Mouse (Mus musculus) midbrain, embryonic 12.5 days (tissue): ENCODE data around the gene Capg. TPM values are rescaled to one million over a fixed set of nuclear protein-coding genes. Genes with fewer than 3 reads are reported as not detected.

ENCODE experiments used
- ATAC-seq: fragments of 200-750 bp; cut with Nextera tagmentation; 2 replicates; pipeline ENCODE4 v1.8.0; 2017; ENCODE audit warnings: low read depth, moderate TSS enrichment, moderate library complexity; ENCODE audit not compliant: low FRiP score
- H3K27ac ChIP-seq: fragments of 300-500 bp; sonication (generic); replicated peaks from 2 replicates; pipeline ENCODE4 v1.5.1; 2016; ENCODE audit warnings: mild to moderate bottlenecking
- H3K27me3 ChIP-seq: fragments of 300-500 bp; sonication (generic); 2 replicates; pipeline ENCODE4 v1.6.1; 2016; ENCODE audit warnings: mild to moderate bottlenecking
- H3K36me3 ChIP-seq: fragments of 300-500 bp; sonication (generic); 2 replicates; pipeline ENCODE4 v1.6.1; 2016
- H3K4me1 ChIP-seq: fragments of 300-500 bp; sonication (generic); 2 replicates; pipeline ENCODE4 v1.6.1; 2016
- H3K4me2 ChIP-seq: fragments of 300-500 bp; sonication (generic); replicated peaks from 2 replicates; pipeline ENCODE4 v1.6.1; 2016; ENCODE audit warnings: mild to moderate bottlenecking, moderate library complexity
- H3K4me3 ChIP-seq: fragments of 300-500 bp; sonication (generic); 2 replicates; pipeline ENCODE4 v1.5.1; 2016; ENCODE audit warnings: mild to moderate bottlenecking
- H3K9ac ChIP-seq: fragments of 300-500 bp; sonication (generic); replicated peaks from 2 replicates; pipeline ENCODE4 v1.6.1; 2016; ENCODE audit warnings: mild to moderate bottlenecking, moderate library complexity
- H3K9me3 ChIP-seq: fragments of 300-500 bp; sonication (generic); 2 replicates; pipeline ENCODE4 v1.6.1; 2016; ENCODE audit warnings: mild to moderate bottlenecking
- WGBS: fragments of 180-500 bp; shearing (Covaris S2); methylation state at CpG from one replicate; pipeline ENCODE4 v1.1.7; 2016; 5-methylcytosine and 5-hydroxymethylcytosine counted together
- polyA plus RNA-seq: library from polyadenylated mRNA; unstranded; fragments of >200 nt; fragmentation: Nextera tagmentation; extraction: Ambion mirVana; gene quantifications from 2 replicates; pipeline ENCODE4 v1.2.1, GENCODE M21; 2016

Gene Capg
- polyA plus RNA-seq, 1 experiment from 2014 or later, result 5.8 TPM

- Histone ChIP-seq H3K4me1 (peaks cover 22% of the 10 kb centered on the region), H3K9me3 (no peaks in the 10 kb centered on the region), H3K9ac (no peak overlapping the region), H3K27me3 (no peaks in the 10 kb centered on the region), H3K36me3 (no peaks in the 10 kb centered on the region), H3K4me2 (no peak overlapping the region), H3K27ac (no peak overlapping the region; the same call in 1 of the 2 replicates), H3K4me3 (no peak overlapping the region)
- 44% methylated on average over 9 of the region's 9 CpGs for WGBS
- peak; percentile 67 for ATAC-seq
These were observed 10.0 kb upstream of the Capg start for GRCm38 (mm10) chr6:72534035-72534809.

GRCm38 (mm10) chr6:72535165-72535564, 9.0 kb upstream of the Capg start:
- Histone ChIP-seq H3K27me3 (no peaks in the 10 kb centered on the region), H3K4me1 (peaks cover 22% of the 10 kb centered on the region), H3K36me3 (no peaks in the 10 kb centered on the region), H3K27ac (no peak overlapping the region), H3K4me2 (peak overlapping the region; percentile 28), H3K9ac (no peak overlapping the region), H3K4me3 (peak overlapping the region; percentile 3; the same call in 1 of the 2 replicates), H3K9me3 (no peaks in the 10 kb centered on the region)
- no peak for ATAC-seq
- WGBS, result 5% methylated on average over 9 of the region's 9 CpGs

- Histone ChIP-seq H3K27ac (no peak overlapping the region), H3K36me3 (no peaks in the 10 kb centered on the region), H3K27me3 (no peaks in the 10 kb centered on the region), H3K4me2 (peak overlapping the region; percentile 77), H3K9me3 (no peaks in the 10 kb centered on the region), H3K4me3 (peak overlapping the region; percentile 53), H3K9ac (peak overlapping the region; percentile 59), H3K4me1 (peaks cover 14% of the 10 kb centered on the region)
- no peak for ATAC-seq
- WGBS, result 55% methylated on average over 10 of the region's 10 CpGs
These were observed 6.1 kb upstream of the Capg start for GRCm38 (mm10) chr6:72537998-72538500.

- H3K9ac ChIP-seq, result peak overlapping the region; percentile 59
- ATAC-seq, result peak; percentile 92
These were observed 5.6 kb upstream of the Capg start for GRCm38 (mm10) chr6:72538562-72539031.

GRCm38 (mm10) chr6:72543265-72543850, 833 bp upstream of the Capg start:
- no peak for ATAC-seq

More at GRCm38 (mm10) chr6:72538562-72539031, 5.6 kb upstream of the Capg start:
- Histone ChIP-seq H3K27me3 (peaks cover under 1% of the 10 kb centered on the region; the same call in 1 of the 2 replicates), H3K36me3 (no peaks in the 10 kb centered on the region), H3K4me3 (peak overlapping the region; percentile 53), H3K9me3 (no peaks in the 10 kb centered on the region), H3K4me2 (peak overlapping the region; percentile 77), H3K4me1 (peaks cover 12% of the 10 kb centered on the region), H3K27ac (0 out of 2 replicates have a peak overlapping the region, but pooled peaks have one; percentile 25)
- under 1% methylated on average over 16 of the region's 16 CpGs for WGBS

GRCm38 (mm10) chr6:72545377-72545776, 1.2 kb downstream of the Capg start:
- Histone ChIP-seq H3K9me3 (0 out of 2 replicates have a peak, but pooled peaks cover 2% of the 10 kb centered on the region), H3K4me2 (no peak overlapping the region), H3K4me3 (no peak overlapping the region), H3K36me3 (no peaks in the 10 kb centered on the region), H3K27me3 (peaks cover 13% of the 10 kb centered on the region), H3K27ac (no peak overlapping the region), H3K9ac (no peak overlapping the region), H3K4me1 (0 out of 2 replicates have a peak, but pooled peaks cover 4% of the 10 kb centered on the region)
- no peak for ATAC-seq
- 47% methylated on average over 7 of the region's 7 CpGs for WGBS

More at GRCm38 (mm10) chr6:72543265-72543850, 833 bp upstream of the Capg start:
- Histone ChIP-seq H3K27ac (no peak overlapping the region; the same call in 1 of the 2 replicates), H3K4me1 (peaks cover 4% of the 10 kb centered on the region; the same call in 1 of the 2 replicates), H3K4me3 (no peak overlapping the region), H3K4me2 (no peak overlapping the region), H3K36me3 (no peaks in the 10 kb centered on the region), H3K9ac (no peak overlapping the region), H3K27me3 (peaks cover 13% of the 10 kb centered on the region), H3K9me3 (0 out of 2 replicates have a peak, but pooled peaks cover 2% of the 10 kb centered on the region)
- WGBS, result 73% methylated on average over 12 of the region's 12 CpGs

GRCm38 (mm10) chr6:72547121-72547520, 2.9 kb downstream of the Capg start:
- no peak overlapping the region for H3K27ac ChIP-seq
- ATAC-seq, result no peak
- peaks cover 13% of the 10 kb centered on the region for H3K27me3 ChIP-seq
- no peak overlapping the region for H3K4me3 ChIP-seq
- no peak overlapping the region for H3K4me2 ChIP-seq
- peaks cover 6% of the 10 kb centered on the region; the same call in 1 of the 2 replicates for H3K4me1 ChIP-seq
- no peaks in the 10 kb centered on the region for H3K36me3 ChIP-seq
- no peak overlapping the region for H3K9ac ChIP-seq
- 89% methylated on average over 2 of the region's 2 CpGs for WGBS
- 0 out of 2 replicates have a peak, but pooled peaks cover 2% of the 10 kb centered on the region for H3K9me3 ChIP-seq

GRCm38 (mm10) chr6:72547862-72548261, 3.7 kb downstream of the Capg start:
- peaks cover 13% of the 10 kb centered on the region for H3K27me3 ChIP-seq
- 88% methylated on average over 3 of the region's 3 CpGs for WGBS
- H3K4me2 ChIP-seq, result no peak overlapping the region
- no peak overlapping the region for H3K9ac ChIP-seq
- ATAC-seq, result no peak
- H3K4me3 ChIP-seq, result no peak overlapping the region
- no peaks in the 10 kb centered on the region for H3K36me3 ChIP-seq
- peaks cover 12% of the 10 kb centered on the region for H3K4me1 ChIP-seq
- H3K27ac ChIP-seq, result no peak overlapping the region
- H3K9me3 ChIP-seq, result 0 out of 2 replicates have a peak, but pooled peaks cover 2% of the 10 kb centered on the region

GRCm38 (mm10) chr6:72549041-72549580, 4.9 kb downstream of the Capg start:
- ATAC-seq, result no peak
- Histone ChIP-seq H3K4me3 (no peak overlapping the region), H3K36me3 (no peaks in the 10 kb centered on the region), H3K9me3 (0 out of 2 replicates have a peak, but pooled peaks cover 2% of the 10 kb centered on the region), H3K9ac (no peak overlapping the region), H3K4me2 (no peak overlapping the region), H3K27ac (no peak overlapping the region), H3K4me1 (peaks cover 19% of the 10 kb centered on the region), H3K27me3 (peaks cover 8% of the 10 kb centered on the region)
- WGBS, result 77% methylated on average over 9 of the region's 9 CpGs

- H3K4me1 ChIP-seq, result peaks cover 16% of the 10 kb centered on the region
- no peaks in the 10 kb centered on the region for H3K36me3 ChIP-seq
- ATAC-seq, result no peak
- 63% methylated on average over 6 of the region's 6 CpGs for whole genome bisulfite sequencing
- no peak overlapping the region for H3K4me3 ChIP-seq
- H3K9me3 ChIP-seq, result 0 out of 2 replicates have a peak, but pooled peaks cover 2% of the 10 kb centered on the region
- no peak overlapping the region for H3K4me2 ChIP-seq
- H3K9ac ChIP-seq, result no peak overlapping the region
- H3K27ac ChIP-seq, result no peak overlapping the region
- H3K27me3 ChIP-seq, result no peaks in the 10 kb centered on the region
These were observed 5.8 kb downstream of the Capg start for GRCm38 (mm10) chr6:72550025-72550424.

GRCm38 (mm10) chr6:72550503-72551100, 6.4 kb downstream of the Capg start:
- no peak overlapping the region for H3K27ac ChIP-seq
- no peak overlapping the region for H3K4me2 ChIP-seq
- no peak overlapping the region for H3K9ac ChIP-seq
- no peak for ATAC-seq
- 0 out of 2 replicates have a peak, but pooled peaks cover 2% of the 10 kb centered on the region for H3K9me3 ChIP-seq
- 82% methylated on average over 10 of the region's 10 CpGs for WGBS
- peaks cover 16% of the 10 kb centered on the region for H3K4me1 ChIP-seq
- H3K27me3 ChIP-seq, result 0 out of 2 replicates have a peak, but pooled peaks cover 3% of the 10 kb centered on the region
- no peaks in the 10 kb centered on the region for H3K36me3 ChIP-seq
- H3K4me3 ChIP-seq, result no peak overlapping the region
